Mouse (Mus musculus) heart, adult 2 months (tissue): Measurements from ENCODE around the gene D830030K20Rik. TPM values are rescaled to one million over a fixed set of nuclear protein-coding genes. Genes with fewer than 3 reads are reported as not detected.
"Not testable (repeated sequence)": the region's sequence is repeated elsewhere in the genome, so short reads cannot be mapped to it uniquely, and the experiment has no call there.

Experiments
- DNase-seq, 2 experiments: peaks; one replicate each; pipeline ENCODE4 v3.0.0; 2021
- H3K27ac ChIP-seq: fragments of 200-600 bp; 2 replicates; pipeline ENCODE4 v1.8.1; 2022
- H3K27me3 ChIP-seq: fragments of 200-500 bp; 2 replicates; pipeline ENCODE4 v1.6.1; 2012; ENCODE audit warnings: mild to moderate bottlenecking, low read length, inconsistent platforms, mixed read lengths; ENCODE audit not compliant: control insufficient read depth, insufficient read depth
- H3K36me3 ChIP-seq: fragments of 200-500 bp; 2 replicates; pipeline ENCODE4 v1.6.1; 2012; ENCODE audit warnings: low read length, inconsistent platforms; ENCODE audit not compliant: control insufficient read depth, insufficient read depth
- H3K4me1 ChIP-seq: fragments of 200-500 bp; 2 replicates; pipeline ENCODE4 v1.6.1; 2011; ENCODE audit warnings: low read length; ENCODE audit not compliant: control insufficient read depth, insufficient read depth
- H3K4me3 ChIP-seq: fragments of 200-600 bp; 2 replicates; pipeline ENCODE4 v1.8.1; 2022
- H3K79me2 ChIP-seq: fragments of 200-500 bp; replicated peaks from 2 replicates; pipeline ENCODE4 v1.6.1; 2012; ENCODE audit warnings: mild to moderate bottlenecking, inconsistent platforms, low read length, moderate library complexity, mixed read lengths; ENCODE audit not compliant: control insufficient read depth, insufficient read depth
- H3K9ac ChIP-seq: fragments of 200-500 bp; 2 replicates; pipeline ENCODE4 v1.6.1; 2012; ENCODE audit warnings: low read depth, mild to moderate bottlenecking, control low read depth, inconsistent platforms, low read length, mixed read lengths
- CTCF ChIP-seq: fragments of 200-600 bp; IDR thresholded peaks from 2 replicates; pipeline ENCODE4 v1.8.1; 2022; ENCODE audit warnings: antibody characterized with exemption, mild to moderate bottlenecking, moderate library complexity
- WGBS: fragments of 180-500 bp; shearing (Covaris S2); methylation state at CpG from one replicate; pipeline ENCODE4 v1.1.7; 2018; 5-methylcytosine and 5-hydroxymethylcytosine counted together
- intact Hi-C: fragments of 180-260 bp; cut with DNase I; formaldehyde crosslinking; loops from one replicate; pipeline ENCODE4 v1.15.1; 2025
- long read RNA-seq: library from polyadenylated mRNA; stranded (forward); transcript quantifications from one replicate; pipeline ENCODE4 v2.0.0, GENCODE M21; 2021
- polyA plus RNA-seq: library from polyadenylated mRNA; depleted of rRNA; stranded (reverse); fragments of >200 nt; gene quantifications from 2 replicates; pipeline ENCODE4 v1.2.3, GENCODE M21; 2012; rRNA removed
- total RNA-seq, 2 experiments: library from RNA; stranded (reverse); gene quantifications; 2 replicates each; pipeline ENCODE4 v1.2.3; 2021

Gene D830030K20Rik
- total RNA-seq: under 1 TPM; 0.23 to 0.61 TPM
- 0.12 and 1.2 TPM in 2 replicates for polyA plus RNA-seq
- long read RNA-seq: 0 reads

DNA sequence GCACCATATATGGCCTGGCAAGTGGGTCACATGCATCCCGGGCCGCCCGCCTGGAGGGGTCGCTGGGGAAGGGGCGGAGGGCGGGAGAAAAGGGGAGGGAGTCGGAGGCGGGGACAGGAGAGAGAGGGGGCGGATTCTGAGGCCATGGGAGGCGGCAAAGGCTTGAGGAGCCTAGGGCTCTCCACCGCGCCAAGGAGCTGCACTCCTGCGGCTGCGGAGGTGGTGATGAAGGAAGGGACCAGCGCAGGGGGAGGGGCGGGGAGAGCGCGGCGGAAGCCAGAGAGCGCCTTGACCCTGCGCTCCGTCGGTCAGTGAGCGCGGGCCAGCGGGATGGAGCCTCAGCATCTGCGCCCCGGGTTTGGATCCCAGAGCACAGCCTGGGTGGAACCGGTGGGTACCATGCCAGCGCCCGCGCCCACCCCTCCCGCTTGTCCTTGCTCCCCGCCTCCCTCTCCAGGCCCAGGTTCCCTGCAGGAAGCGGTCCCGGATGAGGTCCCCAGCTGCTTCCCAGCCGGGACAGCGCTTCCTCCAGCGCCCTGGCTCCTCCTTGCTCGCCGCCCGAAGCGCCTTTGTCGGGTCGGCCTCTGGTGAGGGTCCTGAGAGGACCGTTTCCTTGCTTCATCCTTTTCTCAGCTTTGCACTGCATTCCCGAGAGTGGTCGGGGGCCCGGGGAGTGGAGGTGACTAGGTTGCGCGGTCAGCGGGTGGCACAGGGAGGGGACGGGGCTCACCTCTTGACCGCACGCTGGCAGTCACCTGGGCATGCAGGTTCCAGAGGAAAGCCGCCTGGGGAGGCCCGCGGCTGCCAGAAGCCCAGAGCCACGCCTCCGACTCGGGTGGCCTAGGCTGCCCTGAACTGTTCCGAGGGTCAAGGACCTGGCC lies at the start of gene D830030K20Rik:
Gene D830030K20Rik, plus strand, starts transcription at position 217 of the 881 bp plus-strand sequence.
- peak in 1 of 2 experiments; percentile 18 for DNase-seq
- 1% methylated on average over 25 of the region's 62 CpGs for WGBS
- H3K27me3 ChIP-seq, intact Hi-C loops, H3K27ac ChIP-seq, H3K79me2 ChIP-seq, H3K4me1 ChIP-seq, H3K36me3 ChIP-seq: not testable (repeated sequence)
- Histone ChIP-seq H3K9ac (0 out of 2 replicates have a peak within 1 kb of the TSS, but pooled peaks have one; percentile 62), H3K4me3 (0 out of 2 replicates have a peak within 1 kb of the TSS, but pooled peaks have one; percentile 24)

DNA sequence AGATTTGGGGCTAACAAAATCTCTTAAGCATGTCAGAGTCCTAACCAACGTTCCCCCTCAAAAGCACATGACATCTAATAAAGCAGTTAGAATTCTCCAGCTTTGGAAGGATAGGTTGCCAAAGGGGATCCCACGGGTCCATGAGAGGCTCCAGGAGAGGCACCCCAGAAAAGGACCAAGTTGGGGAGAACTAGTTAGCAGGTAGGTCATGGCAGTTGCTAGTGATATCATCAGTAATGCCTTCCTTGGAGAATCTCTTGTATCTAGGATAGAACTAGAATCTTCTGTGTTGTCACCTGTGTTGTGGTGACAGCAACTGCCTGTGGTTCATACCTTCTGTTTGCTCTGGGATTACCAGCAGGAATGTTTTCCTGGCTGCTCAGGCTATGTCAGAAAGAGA lies 20.3 kb upstream of the D830030K20Rik start, which contains the start of gene Gm5795:
Gene Gm5795, plus strand, starts transcription at position 301 of the 400 bp plus-strand sequence.
- DNase-seq, H3K27me3 ChIP-seq, H3K27ac ChIP-seq, H3K36me3 ChIP-seq, H3K9ac ChIP-seq, H3K4me1 ChIP-seq, intact Hi-C loops, H3K79me2 ChIP-seq, H3K4me3 ChIP-seq: not testable (repeated sequence)
- WGBS: no CpG with 5 or more reads among the region's 2 CpGs

DNA sequence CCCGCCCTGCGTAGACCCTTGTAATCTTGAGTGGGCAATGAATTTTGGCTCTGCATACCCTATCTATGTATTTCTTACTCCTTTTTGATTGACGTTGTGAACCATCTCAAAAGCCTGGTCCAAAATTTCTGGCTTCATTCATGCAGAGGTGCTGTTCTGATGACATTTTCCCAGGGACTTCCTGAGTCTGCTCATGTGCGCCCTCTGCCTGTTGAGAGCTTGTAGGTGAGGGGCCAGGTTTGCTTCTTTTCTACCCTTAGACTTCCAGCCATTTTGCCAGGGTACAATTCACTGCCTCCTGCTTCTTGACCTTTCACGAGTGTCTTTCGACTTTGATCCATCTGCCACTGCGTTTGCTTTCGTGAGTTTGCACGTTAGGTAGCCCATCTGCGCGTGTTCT lies 1.1 kb downstream of the D830030K20Rik start:
- H3K9ac ChIP-seq, H3K27ac ChIP-seq, H3K4me3 ChIP-seq, H3K4me1 ChIP-seq, H3K36me3 ChIP-seq, H3K27me3 ChIP-seq, intact Hi-C loops, H3K79me2 ChIP-seq: not testable (repeated sequence)
- WGBS: 18% methylated on average over 10 of the region's 11 CpGs
- TF ChIP-seq CTCF: peak; percentile 55
- DNase-seq: peak in 1 of 2 experiments; percentile 13

GRCm38 (mm10) chr14:3262531-3262930 lies 54.2 kb downstream of the D830030K20Rik start:
- 82% methylated on average over 2 of the region's 2 CpGs for WGBS
- H3K36me3 ChIP-seq, DNase-seq, intact Hi-C loops, H3K9ac ChIP-seq, H3K4me1 ChIP-seq, H3K4me3 ChIP-seq, H3K27ac ChIP-seq, H3K27me3 ChIP-seq, H3K79me2 ChIP-seq: not testable (repeated sequence)

Other genes with a start within 250 kb of the D830030K20Rik start
- gene Gm2888, start 178.5 kb upstream of the D830030K20Rik start, total RNA-seq: not detected
- not detected in 2 replicates for gene Gm2888, start 178.5 kb upstream of the D830030K20Rik start, polyA plus RNA-seq
- gene Gm2897, start 159.2 kb upstream of the D830030K20Rik start, total RNA-seq: under 1 TPM in 1 of 2 experiments, not detected in 1; 0.27 TPM
- gene Gm2897, start 159.2 kb upstream of the D830030K20Rik start, polyA plus RNA-seq: 0.27 and 1.4 TPM in 2 replicates
- not detected for gene Gm10340, start 74.5 kb upstream of the D830030K20Rik start, total RNA-seq
- gene Gm10340, start 74.5 kb upstream of the D830030K20Rik start, polyA plus RNA-seq: not detected in 2 replicates
- not detected for gene Gm5795, start 20.2 kb upstream of the D830030K20Rik start, total RNA-seq
- gene Gm5795, start 20.2 kb upstream of the D830030K20Rik start, polyA plus RNA-seq: not detected in 2 replicates
- not detected for gene Gm2956, start 124.1 kb downstream of the D830030K20Rik start, total RNA-seq
- not detected in 2 replicates for gene Gm2956, start 124.1 kb downstream of the D830030K20Rik start, polyA plus RNA-seq
- gene Gm10413, start 186.6 kb downstream of the D830030K20Rik start, total RNA-seq: not detected
- not detected in 2 replicates for gene Gm10413, start 186.6 kb downstream of the D830030K20Rik start, polyA plus RNA-seq
- under 1 TPM in 1 of 2 experiments, not detected in 1; 0.25 TPM for gene Gm10409, start 204.1 kb downstream of the D830030K20Rik start, total RNA-seq
- 0.09 and 0.16 TPM in 2 replicates for gene Gm10409, start 204.1 kb downstream of the D830030K20Rik start, polyA plus RNA-seq
- not detected for gene Gm3005, start 219.6 kb downstream of the D830030K20Rik start, total RNA-seq
- 0.12 and 0.15 TPM in 2 replicates for gene Gm3005, start 219.6 kb downstream of the D830030K20Rik start, polyA plus RNA-seq
- gene Gm10408, start 240.9 kb downstream of the D830030K20Rik start, total RNA-seq: not detected
- not detected in 2 replicates for gene Gm10408, start 240.9 kb downstream of the D830030K20Rik start, polyA plus RNA-seq